Mouse (Mus musculus) liver, adult 2 months (tissue): ENCODE results near the gene Rnf207.

Source experiments
- CTCF ChIP-seq: fragments of 200-500 bp; IDR thresholded peaks from 2 replicates; pipeline ENCODE4 v1.5.1; 2011; ENCODE audit warnings: low read depth, low read length, control low read depth
- POLR2A ChIP-seq: fragments of 200-500 bp; IDR thresholded peaks from 2 replicates; pipeline ENCODE4 v1.6.1; 2011; ENCODE audit warnings: low read length, control low read depth; ENCODE audit not compliant: insufficient read depth; ENCODE audit errors: extremely low read depth

DNA sequence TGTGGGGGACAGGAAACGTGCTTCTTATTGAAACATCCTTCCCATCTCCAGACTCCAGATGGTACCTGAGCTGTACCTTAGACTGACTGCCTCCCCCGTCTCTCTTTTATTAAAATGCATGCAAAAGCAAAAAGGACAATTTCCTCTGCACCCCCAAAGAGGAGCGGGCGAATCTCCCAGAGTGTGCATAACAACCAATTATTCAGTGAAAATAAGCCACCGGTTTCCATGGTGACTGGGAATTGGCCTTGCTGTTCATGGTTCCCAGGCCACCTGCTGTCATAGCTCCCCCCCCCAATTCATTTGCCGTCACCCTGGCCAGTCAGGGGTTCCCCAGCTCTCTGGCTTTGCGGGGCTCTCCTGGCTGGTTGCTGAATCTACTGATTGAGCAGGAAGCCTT lies 46.4 kb upstream of the Rnf207 start:
- TF ChIP-seq POLR2A (no peak), CTCF (no peak)
